Mouse (Mus musculus) heart, embryonic 10.5 days (tissue): ENCODE data around the gene Cd320. TPM values are rescaled to one million over a fixed set of nuclear protein-coding genes. Genes with fewer than 3 reads are reported as not detected.
"Not testable (repeated sequence)": the region's sequence is repeated elsewhere in the genome, so short reads cannot be mapped to it uniquely, and the experiment has no call there.

Experiments
- DNase-seq: peaks from one replicate; pipeline ENCODE4 v3.0.0-alpha.2; 2017; ENCODE audit warnings: low spot score
- H3K27ac ChIP-seq: fragments of 300-500 bp; sonication (generic); 2 replicates; pipeline ENCODE4 v1.5.1; 2016; ENCODE audit warnings: mild to moderate bottlenecking
- H3K27me3 ChIP-seq: fragments of 300-500 bp; sonication (generic); 2 replicates; pipeline ENCODE4 v1.6.1; 2016; ENCODE audit warnings: mild to moderate bottlenecking; ENCODE audit not compliant: poor library complexity, insufficient read depth, severe bottlenecking
- H3K36me3 ChIP-seq: fragments of 300-500 bp; sonication (generic); 2 replicates; pipeline ENCODE4 v1.6.1; 2016; ENCODE audit warnings: mild to moderate bottlenecking, moderate library complexity
- H3K4me1 ChIP-seq: fragments of 300-500 bp; sonication (generic); 2 replicates; pipeline ENCODE4 v1.6.1; 2016; ENCODE audit warnings: mild to moderate bottlenecking
- H3K4me3 ChIP-seq: fragments of 300-500 bp; sonication (generic); 2 replicates; pipeline ENCODE4 v1.5.1; 2016; ENCODE audit warnings: mild to moderate bottlenecking, moderate library complexity
- H3K9me3 ChIP-seq: fragments of 300-500 bp; sonication (generic); 2 replicates; pipeline ENCODE4 v1.6.1; 2016; ENCODE audit warnings: mild to moderate bottlenecking, moderate library complexity
- WGBS: fragments of 180-500 bp; shearing (Covaris S2); methylation state at CpG from one replicate; pipeline ENCODE4 v1.1.7; 2016; 5-methylcytosine and 5-hydroxymethylcytosine counted together
- polyA plus RNA-seq: library from polyadenylated mRNA; unstranded; fragments of >200 nt; fragmentation: Nextera tagmentation; extraction: Ambion mirVana; gene quantifications from 2 replicates; pipeline ENCODE4 v1.2.1, GENCODE M21; 2016

Cd320 gene
- polyA plus RNA-seq, 1 experiment from 2014 or later, result 75.7 TPM

DNA sequence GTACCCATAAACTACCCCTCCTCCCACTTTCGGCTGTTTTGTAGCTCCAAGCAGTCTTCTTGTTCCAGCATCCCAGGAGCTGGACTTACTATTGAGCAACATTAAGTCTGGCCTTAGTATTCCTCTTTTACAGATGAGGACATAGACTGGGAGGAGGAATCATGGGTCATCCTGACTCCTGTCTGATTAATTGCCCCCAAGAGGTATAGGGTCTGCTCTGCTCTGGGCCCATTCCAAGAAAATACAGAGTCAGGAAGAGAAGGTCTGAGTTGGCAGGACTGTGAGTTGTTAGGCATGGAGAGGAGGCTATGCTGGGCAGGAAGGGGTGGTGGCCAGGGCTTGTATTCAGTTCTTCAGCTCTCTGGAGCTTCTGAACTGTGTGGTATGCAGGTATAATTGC is 1.3 kb downstream of the Cd320 start:
- no peak overlapping the region for H3K27ac ChIP-seq
- H3K9me3 ChIP-seq, result no peaks in the 10 kb centered on the region
- H3K36me3 ChIP-seq, result peaks cover 19% of the 10 kb centered on the region
- no peak overlapping the region; the same call in 1 of the 2 replicates for H3K4me3 ChIP-seq
- H3K4me1 ChIP-seq, result peaks cover 26% of the 10 kb centered on the region
- no peak for DNase-seq
- H3K27me3 ChIP-seq, result no peaks in the 10 kb centered on the region
- WGBS, result 72% methylated on average over 1 of the region's 1 CpGs

- no peak overlapping the region for H3K4me3 ChIP-seq
- WGBS, result 67% methylated on average over 8 of the region's 8 CpGs
- H3K36me3 ChIP-seq, result peaks cover 18% of the 10 kb centered on the region
- no peaks in the 10 kb centered on the region for H3K27me3 ChIP-seq
- no peak for DNase-seq
- H3K27ac ChIP-seq, result no peak overlapping the region
- H3K9me3 ChIP-seq, result no peaks in the 10 kb centered on the region
- peaks cover 18% of the 10 kb centered on the region for H3K4me1 ChIP-seq
Observed at GRCm38 (mm10) chr17:33848139-33848538, 5.2 kb downstream of the Cd320 start.

DNA sequence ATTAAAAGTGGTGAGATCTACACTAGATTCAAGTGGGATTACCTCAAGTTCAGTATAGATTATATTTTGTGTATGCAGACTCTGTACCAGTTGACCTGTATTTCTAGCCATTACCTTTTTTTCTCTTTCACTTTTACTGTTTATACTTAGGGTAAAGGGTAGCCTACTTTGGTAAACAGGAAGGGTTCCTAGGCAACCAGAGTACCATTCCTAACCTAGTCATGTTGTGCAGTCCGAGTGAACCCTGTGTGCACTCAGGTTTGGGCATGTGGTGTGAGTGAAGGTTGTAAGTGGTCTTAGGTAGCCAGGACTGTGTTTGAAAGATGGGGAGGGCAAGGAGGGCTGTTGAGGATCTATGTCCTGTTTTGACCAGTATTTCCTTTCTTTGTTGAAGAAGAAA is 8.4 kb downstream of the Cd320 start:
- Histone ChIP-seq H3K4me1 (0 out of 2 replicates have a peak, but pooled peaks cover 6% of the 10 kb centered on the region), H3K27ac (no peak overlapping the region), H3K36me3 (peaks cover 18% of the 10 kb centered on the region), H3K4me3 (no peak overlapping the region), H3K9me3 (no peaks in the 10 kb centered on the region), H3K27me3 (no peaks in the 10 kb centered on the region)
- DNase-seq, result no peak
- 59% methylated on average over 1 of the region's 1 CpGs for WGBS

- DNase-seq, result no peak
- WGBS, result 75% methylated on average over 4 of the region's 4 CpGs
- no peak overlapping the region for H3K27ac ChIP-seq
- H3K4me1 ChIP-seq, result no peaks in the 10 kb centered on the region
- H3K27me3 ChIP-seq, result no peaks in the 10 kb centered on the region
- H3K36me3 ChIP-seq, result no peaks in the 10 kb centered on the region
- no peak overlapping the region for H3K4me3 ChIP-seq
- H3K9me3 ChIP-seq, result no peaks in the 10 kb centered on the region; the same call in 1 of the 2 replicates
Observed at GRCm38 (mm10) chr17:33857816-33858215, 14.9 kb downstream of the Cd320 start.

DNA sequence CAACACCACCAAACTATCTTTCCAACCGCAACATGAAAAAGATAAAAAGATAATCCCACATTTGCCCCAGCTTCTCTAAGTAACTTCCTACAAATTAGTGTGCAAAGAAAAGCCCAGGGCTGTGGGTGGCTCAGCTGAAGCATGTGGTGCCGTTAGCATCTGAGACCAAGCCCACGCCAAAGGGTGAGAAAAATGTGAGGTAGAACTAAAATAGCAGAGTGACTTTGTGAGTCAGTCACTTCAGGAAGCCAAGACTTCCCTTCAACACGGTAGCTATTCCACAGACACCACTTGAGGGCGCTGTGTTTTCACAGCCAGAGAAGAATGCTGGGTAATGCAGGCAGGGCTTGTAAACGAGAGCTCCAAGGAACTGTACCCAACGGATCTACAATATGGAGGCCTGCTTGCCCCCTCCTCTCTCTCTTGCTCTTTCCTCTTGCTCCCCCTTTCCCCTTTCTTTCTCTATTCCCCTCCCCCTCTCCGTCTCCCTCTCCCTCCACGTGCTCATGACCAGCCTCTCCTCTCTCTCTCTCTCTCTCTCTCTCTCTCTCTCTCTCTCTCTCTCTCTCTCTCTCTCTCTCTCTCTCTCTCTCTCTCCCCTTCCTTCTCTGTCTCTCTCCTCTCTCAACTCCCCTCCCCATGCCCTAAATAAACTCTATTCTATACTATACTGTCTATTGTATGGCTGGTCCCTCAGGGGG is 22.6 kb downstream of the Cd320 start:
- peak; percentile 80 for DNase-seq
- no peaks in the 10 kb centered on the region for H3K27me3 ChIP-seq
- peak overlapping the region; percentile 42; the same call in 1 of the 2 replicates for H3K27ac ChIP-seq
- H3K4me3 ChIP-seq, result peak overlapping the region; percentile 15; the same call in 1 of the 2 replicates
- no peaks in the 10 kb centered on the region for H3K9me3 ChIP-seq
- H3K36me3 ChIP-seq, result no peaks in the 10 kb centered on the region
- WGBS, result 30% methylated on average over 9 of the region's 9 CpGs
- H3K4me1 ChIP-seq, result peaks cover 6% of the 10 kb centered on the region; the same call in 1 of the 2 replicates

DNA sequence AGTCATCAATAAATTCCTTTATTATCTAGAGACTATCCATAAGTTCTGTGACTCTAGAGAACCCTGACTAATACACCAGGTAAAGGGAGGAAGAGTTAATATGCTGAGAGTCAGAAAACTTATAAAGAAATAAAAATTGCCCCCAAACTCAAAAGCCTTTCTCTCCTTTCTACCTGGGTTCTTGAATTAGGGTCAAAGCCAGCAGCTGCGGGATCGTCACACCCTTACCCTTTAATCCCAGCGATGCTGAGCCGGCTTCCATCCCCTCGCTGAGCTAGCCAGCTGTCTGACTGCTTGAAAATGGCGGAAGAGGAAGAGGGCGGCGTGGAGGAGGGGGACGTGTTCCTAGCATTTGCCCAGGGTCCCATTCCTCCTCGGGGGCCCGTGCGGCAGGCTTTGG is 30.6 kb downstream of the Cd320 start, which contains the start of gene Gm7029:
TSS of gene Gm7029 (plus strand) at position 301 of the 400 bp plus-strand sequence.
- not testable (repeated sequence) for H3K4me3 ChIP-seq, H3K9me3 ChIP-seq, H3K4me1 ChIP-seq, H3K27me3 ChIP-seq, DNase-seq, H3K27ac ChIP-seq
- H3K36me3 ChIP-seq, result peaks cover 32% of the 10 kb centered on the region
- WGBS, result 54% methylated on average over 4 of the region's 12 CpGs

- no peaks in the 10 kb centered on the region for H3K9me3 ChIP-seq
- H3K4me3 ChIP-seq, result no peak overlapping the region
- H3K4me1 ChIP-seq, result no peaks in the 10 kb centered on the region
- no peak for DNase-seq
- H3K27ac ChIP-seq, result no peak overlapping the region
- 84% methylated on average over 11 of the region's 11 CpGs for WGBS
- peaks cover 40% of the 10 kb centered on the region for H3K36me3 ChIP-seq
- H3K27me3 ChIP-seq, result no peaks in the 10 kb centered on the region
Observed at GRCm38 (mm10) chr17:33874411-33874810, 31.5 kb downstream of the Cd320 start.

DNA sequence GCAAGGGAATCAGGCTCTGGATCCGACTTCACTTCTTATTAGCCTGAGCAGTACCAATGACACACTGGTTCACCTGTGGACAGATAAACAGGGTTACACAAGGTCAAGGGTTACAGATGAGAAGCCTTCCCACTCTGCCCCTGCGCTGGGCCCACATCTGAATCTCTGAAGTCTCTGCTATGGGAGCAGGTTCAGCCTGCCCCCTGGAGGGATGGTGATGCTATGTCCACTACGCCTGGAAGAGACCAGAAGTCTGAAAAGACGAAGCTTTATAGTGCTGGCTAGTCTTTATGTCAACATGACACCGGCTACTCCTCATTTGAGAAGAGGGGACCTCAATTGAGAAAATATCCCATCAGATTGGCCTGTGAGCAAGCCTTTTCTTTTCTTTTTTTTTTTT is 32.9 kb downstream of the Cd320 start:
- H3K36me3 ChIP-seq, result peaks cover 49% of the 10 kb centered on the region
- H3K9me3 ChIP-seq, DNase-seq, H3K27ac ChIP-seq, H3K4me1 ChIP-seq, H3K4me3 ChIP-seq, H3K27me3 ChIP-seq: not testable (repeated sequence)
- 76% methylated on average over 5 of the region's 5 CpGs for WGBS

DNA sequence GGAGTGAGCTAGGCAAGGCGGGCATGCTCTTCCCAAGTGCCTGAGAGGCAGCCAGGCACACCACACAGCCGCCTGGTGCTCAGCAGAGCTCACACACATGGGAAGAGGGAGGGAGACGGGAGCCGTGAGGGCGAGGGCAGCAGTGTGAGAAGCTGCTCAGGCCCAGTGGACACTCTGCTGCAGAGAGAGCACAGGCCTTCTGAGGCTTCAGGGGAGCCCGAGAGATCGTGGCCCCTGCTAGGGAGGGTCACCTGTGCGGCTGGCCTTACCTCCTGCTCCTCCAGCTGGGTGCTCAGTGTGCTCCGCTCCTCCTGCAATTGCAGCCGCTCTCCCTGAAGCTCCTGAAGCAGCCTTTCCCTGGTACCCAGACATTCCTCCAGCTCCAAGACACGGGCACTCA is 41.4 kb downstream of the Cd320 start:
- not testable (repeated sequence) for H3K9me3 ChIP-seq, H3K27ac ChIP-seq, DNase-seq, H3K27me3 ChIP-seq, H3K4me3 ChIP-seq
- Histone ChIP-seq H3K4me1 (peaks cover 10% of the 10 kb centered on the region), H3K36me3 (peaks cover 63% of the 10 kb centered on the region)
- WGBS, result 90% methylated on average over 10 of the region's 11 CpGs

DNA sequence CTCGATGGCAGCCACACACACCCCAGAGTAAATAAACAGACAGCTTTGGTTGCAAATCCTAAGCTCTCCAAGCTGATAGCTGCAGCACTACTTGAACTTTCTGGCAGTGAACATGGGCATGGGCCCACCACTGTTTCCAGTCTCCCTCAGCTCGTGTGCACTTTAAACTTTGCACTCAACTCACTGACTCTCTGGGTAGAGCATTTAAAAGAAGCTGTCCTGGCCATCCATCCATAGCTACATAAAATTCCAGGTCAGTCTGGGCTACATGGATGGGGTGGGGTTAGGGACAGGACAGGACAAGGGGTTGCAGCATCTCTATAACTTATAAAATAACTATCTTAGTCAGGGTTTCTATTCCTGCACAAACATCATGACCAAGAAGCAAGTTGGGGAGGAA is 44.9 kb downstream of the Cd320 start:
- Histone ChIP-seq H3K4me1 (peaks cover 11% of the 10 kb centered on the region), H3K36me3 (peaks cover 35% of the 10 kb centered on the region)
- 29% methylated on average over 2 of the region's 2 CpGs for WGBS
- not testable (repeated sequence) for H3K27me3 ChIP-seq, H3K9me3 ChIP-seq, DNase-seq, H3K4me3 ChIP-seq, H3K27ac ChIP-seq

GRCm38 (mm10) chr17:33888230-33888629 is 45.3 kb downstream of the Cd320 start:
- not testable (repeated sequence) for DNase-seq, H3K4me3 ChIP-seq, H3K9me3 ChIP-seq, H3K27me3 ChIP-seq, H3K27ac ChIP-seq
- peaks cover 11% of the 10 kb centered on the region for H3K4me1 ChIP-seq
- H3K36me3 ChIP-seq, result peaks cover 31% of the 10 kb centered on the region

- DNase-seq, result peak; percentile 73
- Histone ChIP-seq H3K4me3 (peak overlapping the region; percentile 77), H3K27ac (peak overlapping the region; percentile 89), H3K4me1 (peaks cover 11% of the 10 kb centered on the region), H3K36me3 (peaks cover 19% of the 10 kb centered on the region)
- H3K27me3 ChIP-seq, H3K9me3 ChIP-seq: not testable (repeated sequence)
- WGBS, result under 1% methylated on average over 42 of the region's 44 CpGs
Observed at GRCm38 (mm10) chr17:33889941-33890532, 47.1 kb downstream of the Cd320 start.

- H3K9me3 ChIP-seq, result no peaks in the 10 kb centered on the region
- H3K4me1 ChIP-seq, result peaks cover 11% of the 10 kb centered on the region
- peak within 1 kb of the TSS; percentile 89 for H3K27ac ChIP-seq
- H3K36me3 ChIP-seq, result peaks cover 15% of the 10 kb centered on the region
- under 1% methylated on average over 49 of the region's 49 CpGs for WGBS
- H3K4me3 ChIP-seq, result peak within 1 kb of the TSS; percentile 77
- DNase-seq, result peak; percentile 100
- no peaks in the 10 kb centered on the region for H3K27me3 ChIP-seq
Observed at GRCm38 (mm10) chr17:33890533-33891059, 47.7 kb downstream of the Cd320 start, which contains the start of gene Kifc1. Gene Kifc1 (minus strand): TSS chr17:33890661.
